Mouse (Mus musculus) kidney, postnatal 0 days (tissue): ENCODE data around the gene Olfr556. TPM values are rescaled to one million over a fixed set of nuclear protein-coding genes. Genes with fewer than 3 reads are reported as not detected.
A peak's percentile ranks its signal among the peaks of the same experiment; 100 is the strongest.

Source experiments
- ATAC-seq: fragments of 200-750 bp; cut with Nextera tagmentation; replicated peaks from 2 replicates; pipeline ENCODE4 v1.8.0; 2017; ENCODE audit warnings: low read depth, moderate number of reproducible peaks, moderate TSS enrichment, moderate library complexity; ENCODE audit not compliant: low FRiP score
- DNase-seq: peaks from one replicate; pipeline ENCODE4 v3.0.0-alpha.2; 2016; ENCODE audit warnings: low spot score
- H3K27ac ChIP-seq: fragments of 300-500 bp; sonication (generic); 2 replicates; pipeline ENCODE4 v1.5.1; 2014; ENCODE audit warnings: mild to moderate bottlenecking
- H3K27me3 ChIP-seq: fragments of 300-500 bp; sonication (generic); 2 replicates; pipeline ENCODE4 v1.6.1; 2014; ENCODE audit warnings: low read length, mixed read lengths; ENCODE audit not compliant: insufficient read depth
- H3K36me3 ChIP-seq: fragments of 300-500 bp; sonication (generic); 2 replicates; pipeline ENCODE4 v1.6.1; 2014; ENCODE audit warnings: low read length, mixed read lengths; ENCODE audit not compliant: insufficient read depth
- H3K4me1 ChIP-seq: fragments of 300-500 bp; sonication (generic); replicated peaks from 2 replicates; pipeline ENCODE4 v1.6.1; 2014; ENCODE audit warnings: antibody characterized with exemption, low read length, mixed read lengths; ENCODE audit not compliant: insufficient read depth
- H3K4me2 ChIP-seq: fragments of 300-500 bp; sonication (generic); 2 replicates; pipeline ENCODE4 v1.6.1; 2014; ENCODE audit warnings: mild to moderate bottlenecking, low read length, moderate library complexity, mixed read lengths
- H3K4me3 ChIP-seq: fragments of 300-500 bp; sonication (generic); replicated peaks from 2 replicates; pipeline ENCODE4 v1.5.1; 2014; ENCODE audit warnings: low read depth, low read length
- H3K9ac ChIP-seq: fragments of 300-500 bp; sonication (generic); 2 replicates; pipeline ENCODE4 v1.6.1; 2014; ENCODE audit warnings: low read depth, low read length
- H3K9me3 ChIP-seq: fragments of 300-500 bp; sonication (generic); replicated peaks from 2 replicates; pipeline ENCODE4 v1.6.1; 2016; ENCODE audit warnings: low read length, inconsistent platforms, mixed read lengths
- CTCF ChIP-seq: IDR thresholded peaks from 2 replicates; pipeline ENCODE4 v1.5.1; 2016; ENCODE audit warnings: antibody characterized with exemption, low read depth, mild to moderate bottlenecking, moderate library complexity
- WGBS: fragments of 180-500 bp; shearing (Covaris S2); extraction: QIAGEN DNeasy Blood & Tissue Kit; methylation state at CpG from one replicate; pipeline ENCODE4 v1.1.7; 2014; 5-methylcytosine and 5-hydroxymethylcytosine counted together
- polyA plus RNA-seq: library from polyadenylated mRNA; unstranded; fragments of >200 nt; fragmentation: Nextera tagmentation; extraction: Ambion mirVana; gene quantifications from 2 replicates; pipeline ENCODE4 v1.2.1, GENCODE M21; 2015

Gene Olfr556
- polyA plus RNA-seq, 1 experiment from 2014 or later = not detected

DNA sequence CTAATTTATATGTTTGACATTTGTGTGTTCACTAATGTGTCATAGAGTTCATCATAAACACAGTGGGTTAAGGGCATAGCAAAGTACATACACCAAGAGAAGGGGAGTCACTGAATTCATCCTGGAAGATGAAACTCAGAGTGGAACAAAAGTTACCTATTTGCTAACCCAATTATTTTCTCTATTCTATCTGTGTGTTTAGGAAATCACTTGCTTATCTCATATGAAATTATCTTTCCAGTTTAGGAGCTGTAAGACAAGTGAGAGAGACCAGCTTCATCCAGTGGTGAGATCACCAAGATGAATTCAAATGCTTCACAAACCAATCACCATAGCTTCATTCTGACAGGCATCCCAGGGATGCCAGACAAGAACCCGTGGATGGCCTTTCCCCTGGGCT, 6.2 kb upstream of the Olfr556 start, which contains the start of gene Olfr555:
TSS of gene Olfr555 (plus strand) at position 301 of the 400 bp plus-strand sequence.
- no peak within 1 kb of the TSS for H3K9ac ChIP-seq
- no peaks in the 10 kb centered on the region for H3K27me3 ChIP-seq
- no peak within 1 kb of the TSS for H3K4me2 ChIP-seq
- no peak within 1 kb of the TSS for H3K27ac ChIP-seq
- H3K36me3 ChIP-seq = no peaks in the 10 kb centered on the region
- H3K9me3 ChIP-seq = no peaks in the 10 kb centered on the region
- H3K4me1 ChIP-seq = no peaks in the 10 kb centered on the region
- WGBS = 71% methylated on average over 1 of the region's 1 CpGs
- ATAC-seq (no peak), DNase-seq (no peak)
- TF ChIP-seq CTCF = no peak
- H3K4me3 ChIP-seq = no peak within 1 kb of the TSS

DNA sequence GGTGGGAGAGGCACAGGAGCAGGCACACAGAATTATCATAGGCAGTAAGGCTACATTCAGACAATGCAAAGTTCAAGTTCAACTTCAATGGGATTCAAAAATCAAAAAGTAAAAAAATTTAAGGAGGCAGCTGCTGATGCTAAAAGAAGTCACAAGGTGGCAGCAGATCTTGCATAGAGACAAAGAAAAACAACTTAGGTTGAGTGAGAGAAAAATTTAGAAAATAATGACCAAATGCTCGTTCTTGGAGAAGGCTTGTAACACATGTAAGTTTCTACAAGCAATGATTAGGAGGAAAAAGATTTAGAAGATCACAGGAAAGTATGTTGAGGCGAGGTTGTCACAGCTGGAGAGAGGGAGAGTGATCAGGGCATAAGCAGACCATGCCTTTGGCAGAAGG, 679 bp downstream of the Olfr556 start:
- Histone ChIP-seq H3K4me1 (no peaks in the 10 kb centered on the region), H3K36me3 (no peaks in the 10 kb centered on the region), H3K27me3 (no peaks in the 10 kb centered on the region), H3K27ac (no peak overlapping the region), H3K4me2 (no peak overlapping the region), H3K9ac (no peak overlapping the region), H3K4me3 (no peak overlapping the region), H3K9me3 (no peaks in the 10 kb centered on the region)
- WGBS = 41% methylated on average over 2 of the region's 2 CpGs
- ATAC-seq = no peak
- peak; percentile 51 for DNase-seq
- peak; percentile 68 for TF ChIP-seq CTCF

- no peaks in the 10 kb centered on the region for H3K9me3 ChIP-seq
- 77% methylated on average over 2 of the region's 2 CpGs for WGBS
- H3K4me2 ChIP-seq = no peak overlapping the region
- no peak overlapping the region for H3K27ac ChIP-seq
- no peak for TF ChIP-seq CTCF
- no peaks in the 10 kb centered on the region for H3K4me1 ChIP-seq
- ATAC-seq (no peak), DNase-seq (no peak)
- peaks cover 4% of the 10 kb centered on the region; the same call in 1 of the 2 replicates for H3K36me3 ChIP-seq
- no peaks in the 10 kb centered on the region for H3K27me3 ChIP-seq
- H3K4me3 ChIP-seq = no peak overlapping the region
- H3K9ac ChIP-seq = no peak overlapping the region
Measured at GRCm38 (mm10) chr7:102676225-102676624, 11.5 kb downstream of the Olfr556 start.

DNA sequence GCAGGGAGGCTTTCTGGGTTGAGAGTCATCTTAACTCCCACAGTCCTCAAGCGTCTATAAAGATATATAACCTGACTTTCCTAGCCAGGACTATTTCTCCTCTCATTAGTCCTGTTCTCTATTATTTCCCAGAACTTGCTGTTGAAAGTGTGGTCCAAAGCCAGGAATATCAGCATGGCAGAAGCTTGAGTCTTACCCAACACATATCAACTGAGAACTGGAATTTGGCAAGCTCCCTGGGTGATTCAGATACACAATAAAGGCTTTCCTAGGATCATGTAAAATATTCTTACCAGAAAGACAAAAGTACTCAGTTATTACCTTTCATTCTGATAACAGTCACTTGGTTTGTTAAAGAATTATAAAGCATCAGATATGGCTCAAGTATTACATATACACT, 17.2 kb downstream of the Olfr556 start:
- 56% methylated on average over 1 of the region's 1 CpGs for WGBS
- TF ChIP-seq CTCF = no peak
- peaks cover 4% of the 10 kb centered on the region; the same call in 1 of the 2 replicates for H3K36me3 ChIP-seq
- no peak overlapping the region for H3K4me2 ChIP-seq
- H3K27me3 ChIP-seq = no peaks in the 10 kb centered on the region
- H3K4me1 ChIP-seq = no peaks in the 10 kb centered on the region
- no peak overlapping the region for H3K4me3 ChIP-seq
- DNase-seq (no peak), ATAC-seq (no peak)
- H3K9ac ChIP-seq = no peak overlapping the region
- no peak overlapping the region for H3K27ac ChIP-seq
- H3K9me3 ChIP-seq = no peaks in the 10 kb centered on the region

- H3K27me3 ChIP-seq = no peaks in the 10 kb centered on the region
- no peaks in the 10 kb centered on the region for H3K4me1 ChIP-seq
- no peaks in the 10 kb centered on the region for H3K36me3 ChIP-seq
- H3K27ac ChIP-seq = 0 out of 2 replicates have a peak within 1 kb of the TSS, but pooled peaks have one; percentile 37
- DNase-seq (peak; percentile 95), ATAC-seq (peak; percentile 99)
- peak within 1 kb of the TSS; percentile 71 for H3K4me2 ChIP-seq
- peak within 1 kb of the TSS; percentile 73 for H3K9ac ChIP-seq
- H3K9me3 ChIP-seq = no peaks in the 10 kb centered on the region
- peak within 1 kb of the TSS; percentile 56 for H3K4me3 ChIP-seq
- under 1% methylated on average over 40 of the region's 40 CpGs for WGBS
- TF ChIP-seq CTCF = no peak
Measured at GRCm38 (mm10) chr7:102686944-102687501, 22.3 kb downstream of the Olfr556 start, which contains the start of gene Trim68. Gene Trim68, minus strand, starts transcription at chr7:102687327.

DNA sequence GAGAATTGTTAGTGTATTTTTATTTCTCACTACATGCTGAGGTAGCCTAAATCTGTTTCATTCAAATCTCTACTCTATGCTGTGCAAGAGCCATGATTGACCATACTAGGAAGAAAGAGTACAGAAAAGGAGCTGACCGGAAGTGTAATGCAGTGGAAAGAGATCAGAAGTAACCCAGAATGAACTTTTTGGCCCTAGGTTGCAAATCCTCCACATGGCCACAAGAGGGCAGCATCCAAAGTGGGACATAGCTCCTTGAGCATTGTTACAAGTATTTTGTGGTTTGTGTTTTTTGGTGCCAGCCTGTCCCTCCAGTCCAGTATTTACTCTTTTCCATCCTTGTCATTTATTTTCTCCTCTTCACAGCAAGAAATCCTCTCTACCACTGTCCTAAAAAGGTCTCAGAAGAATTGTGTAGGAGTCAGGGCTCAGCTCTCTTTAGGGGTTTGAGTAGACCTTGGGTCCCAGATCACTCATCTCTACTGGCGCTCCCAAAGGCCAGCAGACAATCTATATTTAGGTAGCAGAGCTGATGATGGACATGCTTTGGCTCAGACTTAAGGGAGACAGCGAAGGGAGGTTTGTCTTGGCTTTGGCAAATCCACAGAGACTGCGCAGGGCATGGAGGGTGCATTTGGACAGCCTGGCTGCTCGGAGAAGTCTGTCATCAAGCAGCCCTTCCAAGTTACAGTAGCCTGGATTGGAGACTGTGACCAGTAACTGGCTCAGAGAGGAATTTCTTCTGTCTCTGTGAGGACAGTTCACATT, 30.8 kb downstream of the Olfr556 start, which contains the start of gene Olfr557:
TSS of gene Olfr557 (plus strand) at position 553 of the 768 bp plus-strand sequence.
- H3K4me3 ChIP-seq = no peak within 1 kb of the TSS
- 69% methylated on average over 5 of the region's 5 CpGs for WGBS
- H3K9ac ChIP-seq = no peak within 1 kb of the TSS
- peak; percentile 93 for TF ChIP-seq CTCF
- no peak within 1 kb of the TSS for H3K4me2 ChIP-seq
- DNase-seq (peak; percentile 63), ATAC-seq (no peak)
- H3K9me3 ChIP-seq = no peaks in the 10 kb centered on the region
- no peaks in the 10 kb centered on the region for H3K36me3 ChIP-seq
- H3K27ac ChIP-seq = no peak within 1 kb of the TSS
- no peaks in the 10 kb centered on the region for H3K27me3 ChIP-seq
- H3K4me1 ChIP-seq = no peaks in the 10 kb centered on the region
